Mouse (Mus musculus) embryonic facial prominence, embryonic 15.5 days (tissue): Measurements from ENCODE around the gene Fpgs. TPM values are rescaled to one million over a fixed set of nuclear protein-coding genes. Genes with fewer than 3 reads are reported as not detected.
A peak's percentile ranks its signal among the peaks of the same experiment; 100 is the strongest.

Experiments
- ATAC-seq: fragments of 200-750 bp; cut with Nextera tagmentation; 2 replicates; pipeline ENCODE4 v1.8.0; 2017; ENCODE audit warnings: low read depth, moderate TSS enrichment; ENCODE audit not compliant: insufficient number of reproducible peaks, low FRiP score, low TSS enrichment
- H3K27ac ChIP-seq: fragments of 300-500 bp; sonication (generic); replicated peaks from 2 replicates; pipeline ENCODE4 v1.5.1; 2015; ENCODE audit warnings: mild to moderate bottlenecking, inconsistent platforms
- H3K27me3 ChIP-seq: fragments of 300-500 bp; sonication (generic); 2 replicates; pipeline ENCODE4 v1.6.1; 2015; ENCODE audit warnings: inconsistent platforms
- H3K36me3 ChIP-seq: fragments of 300-500 bp; sonication (generic); 2 replicates; pipeline ENCODE4 v1.6.1; 2015; ENCODE audit warnings: mild to moderate bottlenecking, inconsistent platforms
- H3K4me1 ChIP-seq: fragments of 300-500 bp; sonication (generic); 2 replicates; pipeline ENCODE4 v1.6.1; 2015; ENCODE audit warnings: inconsistent platforms
- H3K4me2 ChIP-seq: fragments of 300-500 bp; sonication (generic); replicated peaks from 2 replicates; pipeline ENCODE4 v1.6.1; 2015; ENCODE audit warnings: mild to moderate bottlenecking, inconsistent platforms
- H3K4me3 ChIP-seq: fragments of 300-500 bp; sonication (generic); replicated peaks from 2 replicates; pipeline ENCODE4 v1.5.1; 2015; ENCODE audit warnings: mild to moderate bottlenecking, inconsistent platforms
- H3K9ac ChIP-seq: fragments of 300-500 bp; sonication (generic); 2 replicates; pipeline ENCODE4 v1.6.1; 2015; ENCODE audit warnings: inconsistent platforms
- H3K9me3 ChIP-seq: fragments of 300-500 bp; sonication (generic); replicated peaks from 2 replicates; pipeline ENCODE4 v1.6.1; 2016; ENCODE audit warnings: inconsistent platforms
- WGBS: fragments of 180-500 bp; shearing (Covaris S2); methylation state at CpG from one replicate; pipeline ENCODE4 v1.1.7; 2015; 5-methylcytosine and 5-hydroxymethylcytosine counted together
- polyA plus RNA-seq: library from polyadenylated mRNA; unstranded; fragments of >200 nt; fragmentation: Nextera tagmentation; extraction: Ambion mirVana; gene quantifications from 2 replicates; pipeline ENCODE4 v1.2.1, GENCODE M21; 2015

Fpgs gene
- polyA plus RNA-seq, 1 experiment from 2014 or later, result 33.2 TPM

DNA sequence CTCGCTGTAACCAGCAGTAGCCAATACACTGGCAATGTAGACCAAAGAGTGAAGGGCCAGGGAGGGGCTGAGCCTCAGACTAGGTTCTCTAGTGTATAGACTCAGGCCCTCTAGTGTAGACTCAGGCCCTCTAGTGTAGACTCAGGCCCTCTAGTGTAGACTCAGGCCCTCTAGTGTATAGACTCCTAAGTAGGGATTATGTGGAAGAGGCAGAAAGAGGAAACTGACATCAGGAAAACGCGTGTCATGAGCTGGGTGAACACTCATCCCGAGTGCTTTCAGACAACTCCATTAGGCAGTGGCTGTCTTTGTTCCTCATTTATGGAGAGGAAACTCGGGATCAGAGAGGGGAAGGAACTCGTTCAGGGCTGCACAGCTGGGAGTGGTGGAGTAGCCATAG is 33.1 kb upstream of the Fpgs start:
- no peak overlapping the region for H3K9ac ChIP-seq
- peaks cover 29% of the 10 kb centered on the region for H3K4me1 ChIP-seq
- 53% methylated on average over 6 of the region's 6 CpGs for WGBS
- no peaks in the 10 kb centered on the region for H3K9me3 ChIP-seq
- no peaks in the 10 kb centered on the region for H3K36me3 ChIP-seq
- no peak overlapping the region for H3K4me2 ChIP-seq
- H3K27me3 ChIP-seq, result peaks cover 13% of the 10 kb centered on the region
- H3K4me3 ChIP-seq, result no peak overlapping the region
- ATAC-seq, result no peak
- no peak overlapping the region for H3K27ac ChIP-seq

DNA sequence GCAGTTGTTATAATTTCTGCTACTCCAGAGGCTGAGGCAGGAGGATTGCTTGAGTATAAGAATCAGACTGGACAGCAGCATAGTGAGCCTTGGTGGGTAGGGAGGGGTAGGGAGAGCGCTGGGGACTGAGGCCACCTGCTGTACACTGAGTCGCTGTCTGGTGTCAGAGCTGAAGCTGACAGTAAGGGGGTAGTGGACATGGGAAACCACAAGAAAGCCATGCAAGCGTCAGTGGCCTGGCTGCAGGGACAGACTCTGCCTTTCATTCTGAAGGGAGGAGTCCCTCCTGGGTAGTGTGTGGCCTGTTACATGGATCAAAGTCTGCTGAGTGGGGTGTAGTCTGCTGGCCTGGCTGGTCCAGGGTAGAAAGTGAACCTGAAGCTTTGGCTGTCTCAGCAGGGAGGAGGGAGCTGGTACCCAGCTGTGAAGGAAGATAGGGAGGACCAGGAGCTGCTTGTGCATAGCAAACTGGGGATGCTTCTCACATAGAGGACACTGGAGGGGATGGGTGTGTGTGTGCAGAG is 32.4 kb upstream of the Fpgs start:
- no peak overlapping the region for H3K4me3 ChIP-seq
- 45% methylated on average over 3 of the region's 3 CpGs for WGBS
- H3K4me2 ChIP-seq, result no peak overlapping the region
- no peaks in the 10 kb centered on the region for H3K36me3 ChIP-seq
- H3K9me3 ChIP-seq, result no peaks in the 10 kb centered on the region
- no peak overlapping the region for H3K27ac ChIP-seq
- peaks cover 8% of the 10 kb centered on the region for H3K27me3 ChIP-seq
- ATAC-seq, result no peak
- H3K9ac ChIP-seq, result no peak overlapping the region
- H3K4me1 ChIP-seq, result peaks cover 27% of the 10 kb centered on the region

DNA sequence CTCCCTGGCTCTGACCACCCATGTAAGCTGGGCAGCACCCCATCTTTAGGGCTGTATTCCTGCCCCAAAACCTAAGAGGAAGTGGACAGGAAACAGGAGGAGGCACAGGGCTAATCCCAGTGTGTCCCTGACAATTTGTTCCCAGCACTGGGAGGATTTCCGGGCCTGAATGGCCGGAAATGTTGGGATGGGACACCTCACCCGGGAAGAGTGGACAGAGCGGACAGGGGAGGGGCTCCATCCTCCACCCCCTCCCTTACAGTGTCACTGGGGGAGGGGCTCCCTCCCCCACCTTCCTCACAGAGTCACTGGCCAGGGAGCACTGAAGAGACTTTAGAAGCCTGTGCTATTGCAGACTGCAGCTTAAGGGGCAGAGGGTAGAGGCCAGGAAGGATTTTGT is 31.0 kb upstream of the Fpgs start:
- Histone ChIP-seq H3K9me3 (no peaks in the 10 kb centered on the region), H3K9ac (no peak overlapping the region), H3K27ac (no peak overlapping the region), H3K36me3 (no peaks in the 10 kb centered on the region), H3K27me3 (peaks cover 3% of the 10 kb centered on the region; the same call in 1 of the 2 replicates), H3K4me2 (no peak overlapping the region), H3K4me3 (no peak overlapping the region), H3K4me1 (peaks cover 31% of the 10 kb centered on the region)
- no peak for ATAC-seq
- WGBS, result 41% methylated on average over 4 of the region's 4 CpGs

DNA sequence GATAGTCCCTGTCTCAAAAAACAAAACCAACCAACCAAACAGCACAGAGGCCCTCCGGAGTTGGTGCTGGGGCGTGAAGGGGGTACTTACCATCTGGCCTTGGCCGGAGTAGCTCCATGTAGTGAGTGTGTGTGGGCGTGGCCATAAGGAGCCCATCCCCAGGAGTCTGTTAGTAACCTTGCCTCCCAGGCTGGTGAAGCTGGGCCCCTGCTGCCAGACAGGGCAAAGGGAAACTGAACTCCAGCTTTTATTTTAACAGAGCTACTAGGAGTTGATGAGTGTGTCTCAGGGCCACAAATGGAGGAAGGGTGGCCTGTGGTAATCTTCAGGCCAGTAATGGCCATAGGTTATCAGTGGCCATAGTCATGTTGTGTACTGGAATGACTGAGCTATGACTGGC is 30.5 kb upstream of the Fpgs start:
- WGBS, result 35% methylated on average over 4 of the region's 4 CpGs
- Histone ChIP-seq H3K4me1 (peaks cover 32% of the 10 kb centered on the region), H3K27me3 (no peaks in the 10 kb centered on the region), H3K9ac (no peak overlapping the region), H3K4me3 (no peak overlapping the region), H3K4me2 (no peak overlapping the region), H3K36me3 (no peaks in the 10 kb centered on the region), H3K9me3 (no peaks in the 10 kb centered on the region), H3K27ac (0 out of 2 replicates have a peak overlapping the region, but pooled peaks have one; percentile 14)
- no peak for ATAC-seq

DNA sequence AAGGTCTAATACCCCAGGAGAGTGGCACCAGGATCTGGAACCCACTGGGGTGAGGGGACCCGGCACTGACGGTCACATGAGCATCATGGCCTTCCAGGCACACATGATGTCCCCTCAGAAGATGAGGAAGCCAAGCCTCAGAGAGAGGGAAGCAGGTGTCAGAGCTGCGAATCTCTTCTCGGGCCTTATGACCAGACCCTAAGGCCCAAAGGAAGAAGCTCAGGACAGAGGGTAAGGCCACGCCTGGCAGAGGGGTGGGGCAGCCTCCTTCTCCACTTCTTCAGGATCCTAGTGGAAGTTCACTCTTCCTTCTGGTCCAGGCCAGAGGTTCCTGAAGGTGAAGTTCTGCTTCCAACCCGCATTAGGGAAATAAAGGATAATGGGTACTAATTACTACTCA is 28.8 kb upstream of the Fpgs start:
- Histone ChIP-seq H3K36me3 (no peaks in the 10 kb centered on the region), H3K9ac (no peak overlapping the region), H3K27me3 (no peaks in the 10 kb centered on the region), H3K9me3 (no peaks in the 10 kb centered on the region), H3K4me3 (no peak overlapping the region), H3K4me2 (no peak overlapping the region), H3K4me1 (peaks cover 43% of the 10 kb centered on the region), H3K27ac (no peak overlapping the region)
- ATAC-seq, result no peak
- 66% methylated on average over 6 of the region's 6 CpGs for WGBS

DNA sequence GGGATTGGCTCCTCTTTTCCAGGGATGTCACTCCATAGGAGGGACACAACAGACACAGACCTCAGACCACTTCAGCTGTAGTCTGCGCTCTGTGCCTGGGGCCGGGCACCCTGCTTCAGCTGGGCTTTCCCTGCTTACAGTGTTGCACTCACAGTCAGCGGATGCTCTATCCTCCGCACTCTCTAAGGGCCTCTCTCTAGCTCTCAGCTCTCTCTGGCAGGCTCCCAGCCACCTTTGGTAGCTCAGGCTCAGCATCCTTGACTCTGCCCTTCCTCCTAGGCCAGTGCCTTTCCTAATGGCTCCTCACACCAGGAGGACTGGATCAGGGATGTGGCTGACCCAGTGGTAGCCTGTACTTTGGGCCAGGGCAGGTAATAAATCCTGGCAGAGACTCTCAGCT is 28.0 kb upstream of the Fpgs start:
- no peaks in the 10 kb centered on the region for H3K9me3 ChIP-seq
- H3K27ac ChIP-seq, result peak overlapping the region; percentile 45
- no peaks in the 10 kb centered on the region for H3K36me3 ChIP-seq
- 50% methylated on average over 4 of the region's 4 CpGs for WGBS
- H3K9ac ChIP-seq, result no peak overlapping the region
- no peaks in the 10 kb centered on the region for H3K27me3 ChIP-seq
- no peak overlapping the region for H3K4me2 ChIP-seq
- ATAC-seq, result no peak
- H3K4me1 ChIP-seq, result peaks cover 48% of the 10 kb centered on the region
- no peak overlapping the region for H3K4me3 ChIP-seq

DNA sequence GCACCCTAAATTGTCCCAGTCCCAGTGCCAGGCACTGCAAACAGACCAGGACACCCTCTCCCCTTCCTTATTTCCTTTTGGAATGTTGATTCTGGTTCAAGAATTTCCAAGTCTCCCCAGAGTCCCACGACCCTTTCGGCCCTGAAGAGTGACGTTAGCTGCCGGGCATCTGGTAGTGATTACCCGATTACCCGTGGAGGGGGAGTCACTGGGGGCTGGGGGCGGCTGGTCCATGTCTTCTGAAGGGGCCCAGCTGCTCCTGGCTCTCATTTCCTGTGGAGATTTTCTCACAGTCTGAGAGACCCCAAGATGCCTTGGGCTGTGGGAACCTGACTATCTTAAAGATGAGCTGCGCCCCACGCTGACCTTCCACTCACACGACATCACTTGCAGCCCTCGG is 26.9 kb upstream of the Fpgs start:
- peaks cover 49% of the 10 kb centered on the region for H3K4me1 ChIP-seq
- no peak overlapping the region for H3K4me3 ChIP-seq
- no peak overlapping the region for H3K9ac ChIP-seq

DNA sequence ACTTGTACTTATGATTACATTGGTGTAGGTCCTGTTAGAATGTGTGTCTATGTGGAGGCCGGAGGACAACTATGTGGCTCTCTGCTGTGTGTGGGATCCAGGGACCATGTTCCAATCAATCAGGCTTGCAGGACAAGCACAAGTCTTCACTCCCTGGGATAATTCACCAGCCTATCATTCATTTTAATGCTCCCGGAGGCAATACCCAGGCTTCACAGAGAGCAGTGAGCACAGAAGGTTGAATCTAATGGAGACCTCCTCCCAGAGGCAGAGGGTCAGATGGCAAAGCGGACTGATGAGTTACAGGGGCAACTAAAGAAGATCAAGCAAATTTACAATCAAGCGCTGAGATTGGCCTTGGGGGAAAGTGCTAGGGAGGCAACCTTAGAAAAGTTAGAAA is 25.6 kb upstream of the Fpgs start:
- no peak overlapping the region for H3K9ac ChIP-seq
- 0 out of 2 replicates have a peak overlapping the region, but pooled peaks have one; percentile 74 for H3K27ac ChIP-seq
- H3K36me3 ChIP-seq, result no peaks in the 10 kb centered on the region
- H3K4me2 ChIP-seq, result no peak overlapping the region
- peaks cover 42% of the 10 kb centered on the region for H3K4me1 ChIP-seq
- no peaks in the 10 kb centered on the region for H3K9me3 ChIP-seq
- no peaks in the 10 kb centered on the region for H3K27me3 ChIP-seq
- WGBS, result 50% methylated on average over 4 of the region's 4 CpGs
- ATAC-seq, result no peak
- H3K4me3 ChIP-seq, result peak overlapping the region; percentile 4; the same call in 1 of the 2 replicates

More for the DNA sequence above, 26.9 kb upstream of the Fpgs start:
- Histone ChIP-seq H3K4me2 (peak overlapping the region; percentile 15; the same call in 1 of the 2 replicates), H3K36me3 (no peaks in the 10 kb centered on the region), H3K9me3 (no peaks in the 10 kb centered on the region), H3K27me3 (no peaks in the 10 kb centered on the region), H3K27ac (peak overlapping the region; percentile 74)
- no peak for ATAC-seq
- WGBS, result 8% methylated on average over 11 of the region's 11 CpGs

DNA sequence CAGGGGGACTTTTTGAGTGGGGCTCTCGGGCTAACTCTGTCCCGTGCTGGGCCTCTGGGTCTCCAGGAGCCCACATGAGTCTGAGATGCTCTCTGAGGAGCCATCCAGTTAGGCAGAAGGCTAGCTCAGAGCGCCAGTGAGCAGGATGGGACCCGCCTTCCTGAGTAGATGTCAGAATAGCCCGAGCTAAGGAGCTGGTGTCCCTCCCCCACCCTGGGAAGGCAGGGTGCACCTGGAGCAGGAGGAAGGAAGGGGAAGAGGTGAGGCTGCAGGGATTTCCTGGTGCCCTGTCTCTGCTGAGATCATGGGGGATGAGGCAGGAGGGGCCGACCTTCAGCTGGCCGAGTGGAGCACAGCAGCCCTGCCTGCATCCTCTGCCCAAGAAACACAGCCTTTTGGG is 24.5 kb upstream of the Fpgs start:
- no peak for ATAC-seq
- 41% methylated on average over 7 of the region's 7 CpGs for WGBS
- Histone ChIP-seq H3K36me3 (no peaks in the 10 kb centered on the region), H3K27me3 (no peaks in the 10 kb centered on the region), H3K9me3 (no peaks in the 10 kb centered on the region), H3K4me2 (peak overlapping the region; percentile 52), H3K9ac (no peak overlapping the region), H3K27ac (no peak overlapping the region), H3K4me1 (peaks cover 39% of the 10 kb centered on the region), H3K4me3 (peak overlapping the region; percentile 40)

DNA sequence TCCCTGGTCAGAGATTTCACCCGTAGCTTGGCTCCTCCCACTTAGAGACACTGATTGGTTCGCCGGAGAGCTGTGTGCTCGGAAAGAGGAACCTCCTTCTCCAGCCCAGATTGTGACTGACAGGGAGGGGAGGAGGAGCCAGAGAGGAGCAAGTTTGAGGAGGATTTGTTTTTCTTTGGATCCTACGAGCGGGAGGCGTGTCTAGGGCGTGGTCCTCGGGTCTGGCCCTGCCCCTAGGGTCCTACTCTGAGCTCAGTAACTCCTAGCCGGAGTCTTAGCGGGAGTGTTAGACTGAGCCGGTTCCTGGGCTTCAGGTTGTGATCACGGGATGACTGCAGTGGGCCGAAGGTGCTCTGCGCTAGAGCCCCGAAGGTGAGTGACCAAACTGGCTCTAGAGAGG is 23.5 kb upstream of the Fpgs start:
- Histone ChIP-seq H3K27me3 (no peaks in the 10 kb centered on the region), H3K9me3 (no peaks in the 10 kb centered on the region), H3K36me3 (no peaks in the 10 kb centered on the region), H3K4me3 (peak overlapping the region; percentile 40), H3K4me1 (peaks cover 39% of the 10 kb centered on the region), H3K4me2 (peak overlapping the region; percentile 52), H3K27ac (peak overlapping the region; percentile 58), H3K9ac (no peak overlapping the region)
- 1% methylated on average over 16 of the region's 16 CpGs for WGBS
- peak; percentile 97 for ATAC-seq

DNA sequence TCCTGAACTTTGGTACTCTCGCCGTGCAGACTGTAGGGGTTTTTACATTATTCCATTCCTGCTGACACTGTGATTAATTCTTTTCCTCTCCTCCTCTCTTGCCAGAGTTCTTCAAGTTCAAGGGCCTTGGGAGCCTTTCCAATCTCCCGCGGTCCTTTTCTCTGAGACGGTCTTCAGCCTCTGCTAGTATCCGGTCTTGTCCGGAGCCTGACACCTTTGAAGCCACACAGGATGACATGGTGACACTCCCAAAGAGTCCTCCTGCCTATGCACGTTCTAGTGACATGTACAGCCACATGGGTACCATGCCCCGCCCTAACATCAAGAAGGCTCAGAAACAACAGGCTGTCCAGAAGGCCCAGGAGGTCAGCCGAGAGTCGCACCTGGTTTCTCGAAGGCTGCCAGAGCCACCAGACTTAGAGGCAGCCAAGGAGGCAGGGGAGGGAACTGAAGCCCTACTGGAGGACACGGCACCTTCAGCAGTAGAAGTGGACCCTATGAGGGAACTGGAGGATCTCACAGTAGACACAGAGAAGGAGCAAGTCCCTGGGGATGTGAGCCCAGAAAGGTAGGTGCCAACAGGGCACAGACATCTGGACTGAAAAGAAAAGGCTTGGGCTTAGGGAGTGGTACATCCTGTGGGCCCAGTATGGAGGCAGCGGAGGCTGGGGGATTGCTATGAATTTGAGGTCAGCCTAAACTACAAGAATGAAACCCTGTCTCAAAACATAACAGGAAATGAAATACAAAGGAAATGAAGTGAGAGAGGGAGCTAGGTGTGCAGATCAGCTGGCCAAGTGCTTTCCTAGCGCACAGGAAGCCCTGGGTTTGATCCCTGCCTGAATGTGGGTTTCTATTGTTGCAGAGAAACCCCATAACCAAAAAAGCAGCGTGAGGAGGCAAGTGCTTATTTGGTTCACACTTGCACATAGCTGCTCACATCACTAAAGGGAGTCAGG is 21.2 kb upstream of the Fpgs start:
- no peaks in the 10 kb centered on the region for H3K27me3 ChIP-seq
- no peak overlapping the region for H3K4me3 ChIP-seq
- H3K4me1 ChIP-seq, result peaks cover 42% of the 10 kb centered on the region
- no peak for ATAC-seq
- no peak overlapping the region for H3K27ac ChIP-seq
- H3K36me3 ChIP-seq, result no peaks in the 10 kb centered on the region
- no peak overlapping the region for H3K9ac ChIP-seq
- WGBS, result 78% methylated on average over 16 of the region's 16 CpGs
- H3K9me3 ChIP-seq, result no peaks in the 10 kb centered on the region
- no peak overlapping the region for H3K4me2 ChIP-seq
